Mouse (Mus musculus) embryo, embryonic 10.5 days (tissue): ENCODE results near the gene Capn1.

Source experiments
- DNase-seq: peaks from one replicate; pipeline ENCODE4 v3.0.0-alpha.2; 2015; ENCODE audit warnings: low spot score

Gene Capn1

DNA sequence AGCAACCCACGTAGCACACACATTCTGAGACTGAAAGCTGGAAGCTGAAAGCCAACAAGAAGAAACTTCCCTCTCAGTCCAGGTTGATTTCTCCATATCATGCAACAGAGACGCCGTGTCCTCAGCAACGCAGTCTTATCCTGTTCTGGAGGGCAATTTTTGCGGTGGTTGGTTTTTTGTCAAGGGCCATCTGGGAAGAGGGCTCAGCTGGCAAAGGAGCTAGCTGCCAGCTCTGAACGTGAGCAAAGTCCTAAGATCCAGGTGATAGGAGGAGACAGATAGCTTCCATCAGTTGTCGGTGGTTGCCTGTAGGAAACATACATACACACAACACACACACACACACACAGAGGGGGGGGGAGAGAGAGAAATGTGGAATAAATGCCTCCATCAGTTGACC, 22.6 kb upstream of the Capn1 start:
- no peak for DNase-seq

DNA sequence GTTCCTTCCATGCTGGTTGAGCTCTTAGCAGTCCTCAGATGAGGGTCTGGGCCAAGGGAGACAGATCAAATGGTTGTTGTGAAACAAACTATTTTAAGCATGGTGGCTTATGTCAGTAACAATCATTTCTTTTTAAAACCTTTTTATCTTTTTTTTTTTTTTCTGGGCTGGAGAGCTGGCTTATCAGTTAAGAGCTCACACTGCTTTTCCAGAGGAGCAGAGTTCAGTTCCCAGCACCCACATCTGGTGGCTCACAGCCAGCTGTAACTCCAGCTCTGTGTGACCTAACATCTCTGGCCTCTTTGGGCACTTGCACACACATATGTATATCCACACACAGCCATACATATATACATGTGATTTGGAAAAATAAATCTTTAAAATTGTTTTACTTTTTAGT, 22.0 kb upstream of the Capn1 start:
- DNase-seq = no peak

DNA sequence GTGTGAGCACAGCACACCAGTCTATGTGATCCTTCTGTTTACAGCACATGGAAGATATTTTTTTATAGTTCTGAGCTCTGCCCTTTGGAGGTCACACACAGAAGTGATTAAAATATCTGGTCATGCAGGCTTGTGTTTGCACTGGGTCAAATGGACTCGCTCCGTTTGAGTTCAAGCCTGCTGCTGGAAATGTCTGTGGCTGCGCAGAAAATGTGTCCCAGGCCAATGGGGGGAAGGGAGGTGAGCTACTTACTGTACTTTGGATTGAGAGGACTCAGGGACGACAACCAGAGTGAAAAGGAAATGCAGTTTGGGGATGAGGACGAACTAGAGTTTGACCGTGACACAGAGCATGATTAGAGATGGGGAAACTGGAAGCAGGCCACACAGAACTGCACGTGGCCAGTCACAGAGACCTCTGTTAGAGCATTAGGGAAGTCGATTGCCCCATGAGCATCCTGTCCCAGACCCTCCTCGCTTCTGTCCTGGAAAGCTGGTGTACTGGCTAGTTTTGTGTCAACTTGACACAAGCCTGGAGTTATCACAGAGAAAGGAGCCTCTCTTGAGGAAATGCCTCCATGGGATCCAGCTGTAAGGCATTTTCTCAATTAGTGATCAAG, 20.4 kb upstream of the Capn1 start:
- DNase-seq = no peak

DNA sequence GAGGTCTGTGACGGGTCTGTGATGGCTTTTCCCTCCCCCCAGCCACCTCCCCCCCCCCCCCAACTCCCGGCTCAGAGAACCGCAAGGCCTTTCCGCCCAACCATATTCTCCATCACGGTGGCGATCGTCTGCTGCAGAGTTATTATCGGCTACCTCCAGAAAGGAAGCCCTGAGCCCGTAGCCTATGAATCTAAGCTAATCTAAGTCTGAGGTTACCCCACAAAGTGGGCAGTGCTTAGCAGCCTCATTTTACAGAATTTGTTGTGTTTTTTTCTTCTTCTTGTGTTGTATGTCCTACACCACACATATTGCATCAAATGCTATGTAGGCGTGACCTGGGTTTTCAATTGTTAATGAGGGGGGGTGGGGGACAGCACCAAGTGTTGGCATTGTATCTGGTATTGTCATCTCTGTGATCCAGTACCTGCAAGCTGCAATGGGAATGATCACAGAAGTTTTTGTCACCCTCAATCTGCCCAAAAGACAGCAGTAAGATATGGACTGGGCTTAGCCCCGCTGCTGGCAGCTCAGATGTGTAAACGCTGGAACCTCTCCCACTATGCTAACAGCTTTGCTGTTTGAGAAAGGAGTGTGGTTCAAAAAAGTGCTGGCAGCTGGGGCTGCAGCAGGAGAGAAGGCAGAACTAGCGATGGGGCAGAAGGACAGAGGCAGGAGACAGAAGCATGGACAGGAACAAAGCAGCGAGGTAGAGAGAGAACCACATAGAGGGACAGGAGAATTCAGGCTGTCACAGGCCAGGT, 15.0 kb upstream of the Capn1 start:
- no peak for DNase-seq

DNA sequence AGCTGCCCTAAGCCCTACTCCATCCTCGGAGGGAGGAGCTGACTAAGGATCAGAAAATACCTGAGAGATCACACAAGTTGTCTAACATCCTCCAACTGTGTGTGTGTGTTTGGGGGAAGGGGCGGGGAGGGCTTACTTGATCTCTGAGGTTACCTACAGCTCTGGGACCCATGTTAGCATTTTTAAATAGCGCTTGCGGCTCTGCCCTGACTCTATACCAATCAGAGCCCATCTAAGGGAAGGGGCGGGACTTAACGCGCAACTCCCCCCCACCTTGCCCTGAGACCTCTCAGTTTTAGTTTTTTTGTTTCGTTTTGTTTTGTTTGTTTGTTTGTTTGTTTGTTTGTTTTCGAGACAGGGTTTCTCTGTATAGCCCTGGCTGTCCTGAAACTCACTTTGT, 13.7 kb upstream of the Capn1 start:
- DNase-seq = no peak

DNA sequence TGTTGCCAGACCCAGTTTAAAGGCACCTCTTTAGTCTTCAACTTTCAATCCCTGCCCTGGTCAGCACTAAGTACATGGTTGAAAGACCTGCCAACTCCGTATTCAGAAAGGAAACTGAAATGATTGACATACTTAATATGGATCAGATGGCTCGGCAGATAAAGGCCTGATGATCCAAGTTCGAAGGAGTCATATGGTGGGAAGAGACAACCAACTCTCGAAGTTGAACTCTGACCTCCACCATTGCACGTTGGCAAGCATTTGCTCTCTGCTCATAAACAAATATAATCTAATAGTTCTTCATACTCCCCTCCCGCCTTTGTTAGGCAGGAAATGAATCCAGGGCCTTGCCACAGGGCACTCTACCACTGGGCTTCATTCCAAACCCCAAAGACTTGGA, 13.3 kb upstream of the Capn1 start:
- DNase-seq = no peak

DNA sequence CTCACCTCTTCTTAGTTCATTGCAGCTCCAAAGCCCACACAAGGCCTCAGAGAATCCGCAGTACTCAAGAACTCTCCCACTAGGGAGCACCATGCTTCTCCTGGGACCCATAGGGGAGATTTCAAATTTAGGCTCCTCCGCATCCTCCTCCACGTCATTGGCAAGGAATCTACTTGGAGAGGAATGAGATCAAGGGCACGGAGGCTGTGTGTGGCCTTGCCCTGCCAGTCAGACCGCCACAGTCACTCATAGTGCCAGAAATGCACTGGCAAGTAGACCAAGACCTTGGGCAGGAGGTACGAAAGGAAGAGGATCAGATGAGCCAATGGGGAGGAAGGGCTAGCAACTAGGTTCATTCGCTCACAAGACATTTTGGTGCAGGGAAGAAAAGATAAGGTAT, 8.2 kb upstream of the Capn1 start:
- DNase-seq = no peak

DNA sequence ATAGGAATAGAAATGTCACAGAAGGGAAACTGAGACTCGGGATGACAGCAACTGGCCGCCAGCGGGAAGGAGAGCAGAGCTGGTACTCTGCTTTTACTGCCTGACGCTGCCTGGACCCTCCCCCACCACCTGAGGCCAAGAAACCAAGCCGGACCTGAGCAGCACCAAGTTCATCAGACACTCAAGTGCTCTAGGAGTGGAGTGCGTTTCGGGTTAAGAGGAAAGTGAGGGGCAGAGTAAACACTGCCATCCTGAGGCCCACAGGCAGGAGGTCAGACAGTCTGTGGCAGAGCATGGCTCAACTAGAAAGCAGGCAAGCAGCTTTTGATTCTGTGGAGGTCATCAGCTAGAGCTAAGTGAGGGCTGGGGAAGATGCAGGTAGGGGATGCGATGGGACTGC, 7.4 kb upstream of the Capn1 start:
- no peak for DNase-seq

DNA sequence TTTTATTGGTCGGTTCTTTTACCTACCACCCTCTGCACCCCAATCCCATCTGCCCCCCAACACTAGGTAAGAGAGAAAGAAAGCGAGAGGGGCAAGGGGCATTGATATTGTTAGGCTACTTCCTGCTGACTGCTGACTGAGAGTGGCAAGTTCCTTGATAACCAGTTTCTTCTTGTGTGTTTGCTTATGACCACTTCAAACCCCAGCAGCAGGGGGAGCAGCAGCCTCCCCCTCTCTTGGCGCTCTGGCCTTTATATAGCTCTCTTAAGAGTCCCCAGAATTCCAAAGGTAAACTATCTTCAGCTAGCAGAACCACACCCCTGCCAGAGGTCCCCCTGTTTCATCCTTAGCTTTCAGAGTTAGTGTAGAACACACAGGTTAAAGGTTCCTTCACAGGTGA, 4.6 kb upstream of the Capn1 start:
- no peak for DNase-seq

DNA sequence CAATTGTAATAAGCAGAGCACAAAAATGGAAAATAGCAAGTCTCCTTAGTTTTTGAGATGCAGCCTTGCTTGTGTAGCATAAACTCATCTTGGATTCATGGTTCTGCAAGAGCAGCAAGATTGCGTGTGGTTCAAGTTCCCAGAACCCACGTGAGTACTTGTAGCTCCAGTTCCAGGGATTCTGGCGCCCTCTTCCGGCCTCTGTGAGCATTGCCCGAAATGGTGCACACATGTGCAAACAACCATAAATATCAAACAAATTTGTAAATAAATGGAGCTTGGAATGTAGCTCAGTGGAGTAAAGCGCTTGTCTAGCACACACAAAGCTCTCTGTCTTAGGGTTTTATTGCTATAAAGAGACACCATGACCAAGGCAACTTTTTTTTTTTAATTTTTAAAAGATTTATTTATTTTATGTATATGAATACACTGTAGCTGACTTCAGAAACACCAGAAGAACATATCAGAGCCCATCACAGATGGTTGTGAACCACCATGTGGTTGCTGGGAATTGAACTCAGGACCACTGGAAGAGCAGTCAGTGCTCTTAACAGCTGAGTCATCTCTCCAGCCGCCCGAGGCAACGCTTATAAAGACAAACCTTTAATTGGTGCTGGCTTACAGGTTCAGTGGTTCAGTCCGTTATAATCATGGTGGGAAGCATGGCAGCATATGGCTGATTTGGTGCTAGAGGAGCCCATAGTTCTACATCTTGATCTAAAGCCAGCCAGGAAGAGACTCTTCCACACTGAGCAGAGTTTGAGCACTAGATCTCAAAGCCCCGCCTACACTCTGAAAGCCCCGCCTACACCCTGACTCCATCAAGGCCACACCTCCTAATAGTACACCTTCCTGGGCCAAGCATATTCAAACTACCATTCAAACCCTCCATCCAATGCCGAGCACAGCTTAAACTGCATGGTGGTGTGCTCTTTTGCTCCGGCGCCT, 2.7 kb upstream of the Capn1 start:
- DNase-seq = peak; percentile 94

DNA sequence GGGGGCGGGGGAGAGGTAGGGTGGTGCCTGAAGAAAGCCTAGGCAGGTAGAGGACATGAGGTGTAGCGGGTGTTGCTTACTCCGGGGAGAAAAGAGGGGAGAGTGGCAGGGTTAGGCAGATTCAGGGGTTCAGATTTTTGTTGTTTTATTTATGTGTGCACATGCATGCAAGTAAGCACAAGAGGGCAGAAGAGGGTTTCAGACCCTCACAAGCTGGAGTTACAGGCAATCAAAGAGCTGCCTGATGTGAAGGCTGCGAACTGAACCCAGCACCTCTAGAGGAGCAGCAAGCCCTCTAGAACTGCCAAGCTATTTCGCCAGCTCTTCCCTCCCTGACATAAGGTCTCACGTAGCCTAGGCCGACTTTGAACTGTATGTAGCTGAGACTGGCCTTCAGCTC, 835 bp upstream of the Capn1 start:
- peak; percentile 26 for DNase-seq

DNA sequence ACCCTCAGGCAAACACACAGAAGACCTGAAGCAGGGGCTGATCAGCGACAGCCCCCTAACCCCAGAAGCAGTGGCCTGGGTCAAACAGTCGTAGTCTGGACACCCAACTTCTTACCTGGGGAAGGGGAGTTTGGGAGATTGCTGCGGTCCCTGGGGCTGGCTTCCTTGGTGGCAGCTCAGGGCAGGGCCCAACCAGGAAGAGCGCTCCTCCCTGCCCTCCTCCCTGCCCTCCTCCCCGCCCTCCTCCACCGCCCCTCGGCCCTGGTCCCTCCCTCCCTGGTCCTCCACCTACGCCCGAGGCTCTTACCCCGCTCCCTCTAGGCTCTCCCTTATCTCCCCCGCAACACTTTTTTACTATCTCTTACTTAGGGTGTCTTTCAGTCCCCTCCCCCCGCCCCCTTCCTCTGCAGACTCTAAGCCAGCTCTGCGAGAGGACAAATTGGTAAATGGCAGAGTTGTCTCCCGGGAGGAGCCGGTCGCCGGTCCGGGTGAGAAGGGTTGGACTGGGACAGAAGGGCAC, 646 bp downstream of the Capn1 start:
- peak; percentile 58 for DNase-seq

DNA sequence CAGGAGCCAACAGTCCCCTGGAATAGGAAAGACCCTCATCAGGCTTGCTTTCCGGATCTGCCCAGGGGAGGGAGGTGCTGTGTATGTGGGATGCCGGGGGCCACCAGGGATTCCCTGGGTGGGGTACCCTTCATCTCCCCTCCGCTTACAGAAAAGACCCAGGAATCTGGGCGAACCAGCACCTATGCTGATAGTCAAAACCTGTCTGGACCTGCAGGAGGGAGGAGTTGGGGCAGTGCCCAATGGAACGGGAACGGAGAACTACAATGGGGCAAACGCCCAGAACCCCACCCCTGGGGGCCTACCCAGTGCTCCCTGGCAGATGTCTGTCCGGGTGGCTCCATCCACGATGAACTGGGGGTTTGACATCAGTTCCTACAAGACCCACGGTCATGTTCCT, 2.0 kb downstream of the Capn1 start:
- DNase-seq = no peak

DNA sequence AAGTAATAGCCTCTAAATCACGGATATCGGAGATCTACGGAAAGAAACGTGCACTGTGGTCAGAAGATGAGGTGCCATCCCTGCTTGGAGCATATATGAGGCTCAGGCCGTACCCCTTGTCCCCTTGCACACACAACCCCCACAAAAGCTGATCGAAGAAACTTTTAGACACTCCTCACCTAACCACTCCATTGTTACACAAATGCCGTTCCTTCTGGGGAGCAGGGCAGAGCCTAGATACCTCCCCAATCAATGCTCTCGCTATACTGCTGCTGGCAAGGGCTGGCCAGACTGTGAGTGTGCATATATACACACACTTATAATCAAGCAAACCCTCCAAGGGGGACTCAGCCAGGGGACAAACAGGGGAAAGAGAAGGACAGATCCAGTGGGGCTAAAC, 6.6 kb downstream of the Capn1 start:
- DNase-seq = no peak

DNA sequence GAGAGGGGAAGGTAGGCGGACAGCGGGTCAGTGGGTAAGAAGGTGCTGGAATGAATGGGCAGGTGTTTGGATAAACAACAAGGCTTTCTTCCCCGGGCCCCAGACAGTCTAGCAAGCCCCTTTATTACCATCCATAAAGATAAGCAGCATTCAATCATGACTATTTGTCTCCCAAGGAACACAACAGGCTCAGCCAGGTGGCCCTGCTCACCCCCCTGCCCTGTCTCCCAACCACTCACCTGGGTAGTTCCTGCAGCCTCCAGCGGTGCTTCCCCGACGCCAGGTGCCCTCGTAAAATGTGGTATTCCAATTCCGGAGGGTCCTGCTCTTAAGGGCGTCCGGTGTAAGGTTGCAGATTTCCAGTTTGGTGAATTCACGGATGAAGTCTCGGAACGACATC, 8.7 kb downstream of the Capn1 start:
- DNase-seq = no peak

DNA sequence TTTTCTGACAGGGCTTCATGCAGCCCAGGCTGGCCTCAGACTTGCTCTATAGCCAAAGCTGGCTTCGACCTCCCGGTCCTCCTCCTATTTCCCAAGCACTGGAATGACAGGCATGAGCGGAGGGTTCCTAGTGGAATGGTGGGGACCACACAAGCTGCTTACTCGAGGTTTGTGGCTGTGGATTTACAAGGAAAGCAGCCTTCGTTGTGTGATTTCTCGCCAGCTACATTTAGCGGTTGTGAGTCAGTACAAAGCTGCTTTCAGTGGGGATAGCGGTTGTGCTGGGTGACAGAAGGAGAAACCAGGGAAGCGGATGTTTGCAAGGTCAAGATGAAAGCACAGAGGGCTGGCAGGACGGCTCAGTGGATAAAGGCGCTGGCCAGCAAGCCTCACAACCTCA, 10.2 kb downstream of the Capn1 start:
- DNase-seq = no peak

DNA sequence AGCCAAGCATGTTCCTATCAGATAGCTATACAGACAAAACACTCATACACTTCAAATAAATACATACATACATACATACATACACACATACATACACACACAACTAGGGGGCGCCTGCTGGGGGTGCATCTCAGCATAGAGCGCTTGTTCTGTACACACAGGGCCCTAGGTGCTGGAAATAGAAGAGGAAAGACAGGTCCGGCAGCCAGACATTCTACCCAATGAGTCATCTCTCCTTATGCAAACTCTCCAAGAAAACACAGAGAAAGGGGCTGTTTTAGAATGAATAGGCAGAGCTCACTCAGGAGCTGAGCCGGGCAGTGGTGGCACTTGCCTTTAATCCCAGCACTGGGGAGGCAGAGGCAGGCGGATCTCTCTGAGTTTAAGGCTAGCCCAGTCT, 15.7 kb downstream of the Capn1 start:
- no peak for DNase-seq

DNA sequence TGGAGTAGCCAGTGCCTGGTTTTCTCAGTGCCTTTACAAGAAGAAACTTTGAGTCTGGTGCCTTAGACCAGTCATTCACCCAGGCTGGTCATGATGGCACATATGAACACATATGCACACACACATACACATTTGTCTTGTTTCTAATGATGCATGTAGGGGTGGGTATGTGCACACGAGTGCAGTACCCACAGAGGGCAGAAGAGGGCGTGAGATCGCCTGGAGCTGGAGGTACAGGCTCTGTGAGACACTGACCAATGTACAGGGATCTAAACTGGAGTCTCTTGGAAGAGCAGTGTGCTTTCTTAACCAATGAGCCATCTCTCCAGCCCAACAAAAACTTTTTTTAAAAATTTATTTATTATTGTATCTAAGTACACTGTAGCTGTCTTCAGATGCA, 17.5 kb downstream of the Capn1 start:
- DNase-seq = no peak

DNA sequence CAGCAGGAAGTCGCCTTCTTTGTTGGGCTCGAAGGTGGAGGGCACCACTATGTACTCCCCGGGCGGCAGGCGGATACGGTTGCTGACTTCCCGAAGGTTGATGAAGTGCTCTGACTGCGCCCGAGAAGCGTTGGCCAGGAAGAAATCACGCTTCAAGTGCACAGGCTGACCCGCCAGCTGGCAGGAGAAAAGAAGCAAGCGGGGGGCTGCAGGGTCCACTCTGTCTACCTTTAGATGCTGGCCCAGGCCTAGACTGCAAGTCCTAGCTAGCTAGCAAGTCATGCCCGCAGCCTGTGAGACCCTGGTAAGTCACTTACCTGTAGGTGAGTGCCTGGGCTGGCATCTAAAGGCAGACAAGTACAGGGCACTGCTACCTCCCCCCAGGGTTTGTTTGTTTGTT, 21.0 kb downstream of the Capn1 start:
- DNase-seq = no peak

DNA sequence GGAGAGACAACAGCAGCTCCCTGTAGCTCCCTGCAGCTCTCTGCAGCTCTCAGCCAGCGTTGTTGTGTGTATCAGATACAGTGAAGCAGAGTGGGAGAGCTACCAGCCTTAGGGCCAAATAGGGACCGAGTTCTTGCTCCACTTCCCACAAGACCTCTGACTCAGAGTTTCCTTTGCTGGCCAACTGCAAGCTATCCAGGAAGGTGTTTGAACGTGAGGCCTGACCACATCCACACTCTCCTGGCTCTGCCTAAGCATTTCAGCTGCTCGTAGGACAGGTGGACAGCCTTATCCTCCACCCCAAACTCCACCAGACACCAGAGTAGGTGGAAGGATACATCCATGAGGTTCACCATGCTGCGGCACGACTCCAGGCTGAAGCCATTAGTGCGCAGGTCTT, 23.7 kb downstream of the Capn1 start:
- DNase-seq = no peak

DNA sequence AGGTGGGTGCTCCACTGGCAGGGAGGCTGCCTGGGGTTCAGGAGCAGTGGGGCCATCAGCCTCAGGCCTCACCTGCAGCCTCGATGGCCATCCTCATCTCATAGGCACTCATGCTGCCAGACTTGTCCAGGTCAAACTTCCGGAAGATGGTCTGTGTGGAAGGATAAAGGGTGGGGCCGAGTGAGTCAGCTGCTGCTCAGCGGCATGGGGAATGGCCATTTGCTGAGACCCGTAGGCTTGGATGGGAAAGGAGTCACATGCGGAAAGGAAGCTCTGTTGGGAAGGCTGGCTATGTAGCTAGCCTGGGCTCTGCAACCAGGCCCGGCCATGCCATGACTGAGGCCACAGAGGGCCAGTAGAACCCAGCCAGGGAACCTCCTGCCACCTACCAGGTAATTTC, 24.2 kb downstream of the Capn1 start:
- no peak for DNase-seq

DNA sequence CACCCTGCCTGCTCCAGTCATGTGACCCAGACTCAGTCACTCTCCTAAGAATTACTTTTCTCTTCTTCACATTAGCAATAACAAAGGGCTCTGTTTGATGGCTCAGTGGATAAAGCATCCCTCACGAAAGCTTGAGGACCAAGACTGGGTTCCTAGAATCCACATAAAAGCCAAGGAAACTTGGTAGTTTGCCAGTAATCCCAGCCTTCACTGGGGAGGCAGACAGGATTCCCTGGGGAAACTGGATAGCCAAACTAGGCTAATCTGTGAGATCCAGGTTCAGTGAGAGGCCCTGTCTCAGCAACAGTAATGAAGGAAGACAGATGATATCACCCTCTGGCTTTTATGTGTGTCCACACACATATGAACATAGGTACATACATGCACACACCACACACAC, 24.8 kb downstream of the Capn1 start:
- DNase-seq = no peak

DNA sequence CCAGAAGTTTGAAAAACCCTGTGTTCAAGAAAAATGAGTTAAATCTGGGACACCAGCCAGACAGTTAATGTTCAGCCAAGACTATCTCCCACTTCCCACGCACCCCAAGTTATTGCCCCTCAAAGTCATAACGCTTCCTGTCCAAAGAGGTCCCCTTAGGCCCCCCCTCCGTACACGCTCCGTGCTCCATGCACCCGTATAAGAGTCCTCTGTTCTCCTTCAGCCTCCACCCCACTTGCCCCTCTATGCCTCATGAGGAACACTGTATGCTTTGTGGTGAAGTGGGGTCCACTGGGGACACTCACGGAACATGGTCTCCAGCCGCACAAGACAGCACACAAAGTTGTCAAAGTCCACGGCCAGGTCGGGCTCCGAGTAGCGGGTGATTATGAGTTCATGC, 25.7 kb downstream of the Capn1 start:
- DNase-seq = no peak
